In the genomic region with DNA sequence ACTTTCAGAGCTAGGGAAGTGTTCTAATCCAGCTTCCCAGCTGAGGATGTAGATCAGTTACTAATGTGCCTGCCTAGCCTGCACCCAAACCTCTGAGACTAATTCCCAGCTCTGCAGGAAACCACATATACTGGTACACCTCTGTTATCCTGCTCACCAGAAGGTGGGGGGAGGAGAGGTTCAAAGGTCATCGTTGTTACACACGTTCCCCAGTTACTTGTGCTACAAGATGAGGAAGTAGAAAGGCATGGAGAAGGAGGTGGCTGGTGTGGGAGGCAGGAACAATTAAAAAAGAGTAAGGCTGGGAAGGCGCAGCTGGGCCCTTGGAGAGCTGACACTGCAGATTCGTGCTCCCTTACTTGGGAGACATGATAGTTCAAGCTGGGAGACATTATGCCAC, we compare ENCODE assay signal across 31 mouse cellular contexts. TPM values are rescaled to one million over a fixed set of nuclear protein-coding genes. Genes with fewer than 3 reads are reported as not detected.
DNase-seq lines count a peak whose midpoint lies in the region; ATAC-seq lines count a peak whose summit lies in the region.
"Had no signal": no experiment of that assay in that cellular context is flagged by ENCODE, and none has a peak within 500 bp of the region (broad histone marks: within the 10 kb centered on the region; RNA-seq: fewer than 3 reads in every experiment).

No protein-coding gene starts in this region.

- no peaks in the 10 kb centered on the region for H3K9me3 ChIP-seq in kidney, embryonic 16.5 days (ENCODE audit: low read length)
- H3K9me3 ChIP-seq: forebrain, embryonic 10.5 days; limb, embryonic 13.5 days; liver, embryonic 15.5 days; neural tube, embryonic 15.5 days had no signal

- no peaks in the 10 kb centered on the region for H3K27me3 ChIP-seq in kidney, embryonic 16.5 days (ENCODE audit: insufficient read depth, low read length)
- H3K27me3 ChIP-seq: limb, embryonic 13.5 days; liver, embryonic 15.5 days; neural tube, embryonic 15.5 days had no signal

- no peak overlapping the region for H3K9ac ChIP-seq in kidney, embryonic 16.5 days (replicated peaks; ENCODE audit: low read length)
- H3K9ac ChIP-seq: limb, embryonic 13.5 days; liver, embryonic 15.5 days; neural tube, embryonic 15.5 days had no signal

- no peaks in the 10 kb centered on the region for H3K4me1 ChIP-seq in kidney, embryonic 16.5 days (ENCODE audit: insufficient read depth, low read length)
- H3K4me1 ChIP-seq: forebrain, embryonic 10.5 days; limb, embryonic 13.5 days; liver, embryonic 15.5 days; neural tube, embryonic 15.5 days had no signal

- no peak overlapping the region for H3K4me2 ChIP-seq in kidney, embryonic 16.5 days (replicated peaks; ENCODE audit: low read depth, low read length)
- H3K4me2 ChIP-seq: limb, embryonic 13.5 days; liver, embryonic 15.5 days; midbrain, embryonic 11.5 days; neural tube, embryonic 15.5 days had no signal

- H3K36me3 ChIP-seq in kidney, embryonic 16.5 days (ENCODE audit: insufficient read depth, low read length), result no peaks in the 10 kb centered on the region
- H3K36me3 ChIP-seq: forebrain, embryonic 10.5 days; limb, embryonic 13.5 days; liver, embryonic 15.5 days; neural tube, embryonic 15.5 days had no signal

- H3K27ac ChIP-seq in kidney, embryonic 16.5 days (ENCODE audit: low read length), result no peak overlapping the region
- H3K27ac ChIP-seq: forebrain, embryonic 10.5 days; gastrocnemius, adult 2 months; layer of hippocampus, adult 2 months; limb, embryonic 13.5 days; liver, embryonic 15.5 days; neural tube, embryonic 15.5 days had no signal

- peak; percentile 26; the same call in 1 of the 2 replicates for ATAC-seq in megakaryocyte progenitor cell, adult 5-6 weeks (replicated peaks; ENCODE audit: poor library complexity)
- no peak for ATAC-seq in kidney, embryonic 16.5 days (ENCODE audit: low FRiP score, low TSS enrichment)
- ATAC-seq: forebrain, embryonic 16.5 days; hindbrain, embryonic 16.5 days had no signal

- WGBS in kidney, embryonic 16.5 days, result 43% methylated on average over 4 of the region's 4 CpGs

- DNase-seq in embryo, embryonic 11 days, result peak; percentile 3
- DNase-seq in embryo, embryonic 10 days (ENCODE audit: low spot score), result no peak
- peak; percentile 4 for DNase-seq in retina, embryonic 14.5 days (ENCODE audit: low spot score)
- DNase-seq in retina, postnatal 1 day, result no peak
- DNase-seq in thymus, postnatal 25 days, result no peak
- DNase-seq in cerebellum, adult 9-11 months, result no peak
- DNase-seq: adrenal gland, postnatal 10 days; cerebellum, adult 2 months; cerebellum, postnatal 36 days; gastrocnemius, adult 2 months; kidney, adult 2 months; kidney, postnatal 14 days; layer of hippocampus, postnatal 36 days; right cerebral cortex, postnatal 25 days; thymus, adult 2 months had no signal

- H3K4me3 ChIP-seq in kidney, embryonic 16.5 days (ENCODE audit: low read length), result no peak overlapping the region
- H3K4me3 ChIP-seq: forebrain, embryonic 10.5 days; gastrocnemius, adult 2 months; layer of hippocampus, adult 2 months; limb, embryonic 13.5 days; liver, embryonic 15.5 days; neural tube, embryonic 15.5 days had no signal

RNA-seq across cellular contexts. Expression of a gene that starts 23.8 kb away (rescaled TPM):
- total RNA-seq in megakaryocyte progenitor cell, adult 5-6 weeks (2015), result not detected in 2 replicates
- total RNA-seq in megakaryocyte progenitor cell, adult 5-6 weeks (2017), result not detected in 2 replicates
- not detected in 2 replicates for polyA plus RNA-seq in kidney, embryonic 16.5 days (2015; fragmentation: Nextera tagmentation; extraction: Ambion mirVana)
- total RNA-seq: adrenal gland, postnatal 10 days; gastrocnemius, adult 2 months; gastrocnemius, postnatal 4 days; heart, adult 8-10 months; heart, postnatal 25 days; layer of hippocampus, adult 2 months; layer of hippocampus, postnatal 36 days had no signal
- polyA plus RNA-seq: forebrain, embryonic 10.5 days; heart, embryonic 14.5 days; kidney, adult 2 months; liver, embryonic 15.5 days; lung, embryonic 16.5 days; spleen, adult 2 months had no signal

Comparison
In these comparisons a context has a peak if more than half of its experiments do, and no peak if none do; other contexts are left out.
1. DNase-seq: peak in embryo, embryonic 11 days (single experiment) and retina, embryonic 14.5 days (single experiment); none in embryo, embryonic 10 days (single experiment), retina, postnatal 1 day (single experiment), thymus, postnatal 25 days (single experiment) and cerebellum, adult 9-11 months (single experiment).